25 mouse cellular contexts compared by ENCODE assay signal in the genomic region with DNA sequence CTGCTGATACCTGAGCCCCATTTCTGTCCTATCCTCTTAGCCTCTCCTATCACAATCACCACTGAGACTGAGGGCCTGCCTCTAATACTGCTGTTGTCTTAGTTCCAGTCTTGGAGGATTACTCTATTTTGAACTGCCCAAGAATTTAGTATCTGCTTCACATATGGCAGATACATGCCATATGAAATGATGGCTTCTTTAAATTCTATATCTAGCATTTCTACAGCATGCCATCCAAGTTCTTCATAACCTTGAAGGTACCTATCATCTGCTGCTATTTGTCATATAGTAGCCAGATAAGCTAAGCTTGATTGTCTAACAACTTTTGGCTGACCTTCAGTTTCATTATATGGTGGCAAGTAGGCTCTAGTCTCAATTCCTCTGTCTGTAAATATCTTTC. TPM values are rescaled to one million over a fixed set of nuclear protein-coding genes. Genes with fewer than 3 reads are reported as not detected.
"Had no signal": no experiment of that assay in that cellular context is flagged by ENCODE, and none has a peak within 500 bp of the region (broad histone marks: within the 10 kb centered on the region; RNA-seq: fewer than 3 reads in every experiment).

No protein-coding gene starts in this region.

- H3K4me3 ChIP-seq: intestine, embryonic 15.5 days; limb, embryonic 10.5 days; limb, embryonic 13.5 days; midbrain, embryonic 12.5 days; midbrain, embryonic 15.5 days; myocyte; neural tube, embryonic 13.5 days had no signal

- ATAC-seq: intestine, embryonic 15.5 days; midbrain, embryonic 15.5 days had no signal

- H3K9me3 ChIP-seq: intestine, embryonic 15.5 days; limb, embryonic 10.5 days; limb, embryonic 13.5 days; midbrain, embryonic 12.5 days; midbrain, embryonic 15.5 days; neural tube, embryonic 13.5 days had no signal

- H3K27me3 ChIP-seq: intestine, embryonic 15.5 days; limb, embryonic 13.5 days; midbrain, embryonic 12.5 days; midbrain, embryonic 15.5 days; neural tube, embryonic 13.5 days had no signal

- H3K36me3 ChIP-seq: midbrain, embryonic 15.5 days; neural tube, embryonic 13.5 days had no signal

- DNase-seq: kidney, adult 11 months; kidney, adult 8-10 months; kidney, postnatal 14 days; kidney, postnatal 4 days; lung, adult 2 months; lung, postnatal 14 days; lung, postnatal 4 days; retina, postnatal 1 day; right cerebral cortex, postnatal 25 days; spleen, adult 18-20 months; thymus, adult 18-20 months; thymus, postnatal 14 days; thymus, postnatal 4 days had no signal

- H3K27ac ChIP-seq: intestine, embryonic 15.5 days; limb, embryonic 10.5 days; limb, embryonic 13.5 days; midbrain, embryonic 12.5 days; midbrain, embryonic 15.5 days; neural tube, embryonic 13.5 days had no signal

- H3K9ac ChIP-seq: intestine, embryonic 15.5 days; limb, embryonic 13.5 days; midbrain, embryonic 12.5 days; midbrain, embryonic 15.5 days; neural tube, embryonic 13.5 days had no signal

- H3K4me2 ChIP-seq: intestine, embryonic 15.5 days; limb, embryonic 13.5 days; midbrain, embryonic 12.5 days; midbrain, embryonic 15.5 days; neural tube, embryonic 13.5 days had no signal

RNA-seq across cellular contexts. Expression of a gene that starts 21.6 kb away (rescaled TPM):
- total RNA-seq: monocyte, adult 5-6 weeks had no signal

RNA-seq across cellular contexts. Expression of a gene that starts 22.2 kb away (rescaled TPM):
- total RNA-seq: megakaryocyte progenitor cell, adult 5-6 weeks; megakaryocyte-erythroid progenitor cell, adult 5-6 weeks; neutrophil, adult 5-6 weeks had no signal
- polyA plus RNA-seq: liver, adult 2 months had no signal
